Mouse (Mus musculus): ENCODE results near the gene Ttc28. TPM values are rescaled to one million over a fixed set of nuclear protein-coding genes. Genes with fewer than 3 reads are reported as not detected.
A peak's percentile ranks its signal among the peaks of the same experiment; 100 is the strongest.

The Ttc28 gene
- polyA plus RNA-seq, 1 experiment from 2014 or later = 0.85 TPM

GRCm38 (mm10) chr5:111138239-111138833, 258.7 kb downstream of the Ttc28 start:
- H3K27me3 ChIP-seq (ENCODE audit: control insufficient read depth, insufficient read depth, low read depth, low read length) = no peaks in the 10 kb centered on the region
- H3K4me1 ChIP-seq (ENCODE audit: control insufficient read depth, low read depth, low read length) = no peaks in the 10 kb centered on the region
- H3K4me3 ChIP-seq (ENCODE audit: low read depth, low read length) = no peak overlapping the region
- H3K36me3 ChIP-seq (ENCODE audit: control insufficient read depth, insufficient read depth) = no peaks in the 10 kb centered on the region
- H3K9ac ChIP-seq (ENCODE audit: low read depth, low read length) = no peak overlapping the region
- ATAC-seq (ENCODE audit: low read depth) = no peak
- H3K27ac ChIP-seq (ENCODE audit: low read length) = no peak overlapping the region
- no peak overlapping the region for H3K4me2 ChIP-seq (ENCODE audit: low read depth, low read length)
- no peaks in the 10 kb centered on the region for H3K9me3 ChIP-seq (replicated peaks; ENCODE audit: control insufficient read depth, low read length)
- 44% methylated on average over 11 of the region's 11 CpGs for WGBS (ENCODE audit: insufficient replicate concordance)

- Histone ChIP-seq H3K9ac (ENCODE audit: low read depth, low read length) (no peak overlapping the region), H3K27ac (ENCODE audit: low read length) (0 out of 2 replicates have a peak overlapping the region, but pooled peaks have one; percentile 9), H3K4me3 (ENCODE audit: low read depth, low read length) (no peak overlapping the region), H3K36me3 (ENCODE audit: control insufficient read depth, insufficient read depth) (no peaks in the 10 kb centered on the region), H3K4me1 (ENCODE audit: control insufficient read depth, low read depth, low read length) (no peaks in the 10 kb centered on the region), H3K27me3 (ENCODE audit: control insufficient read depth, insufficient read depth, low read depth, low read length) (no peaks in the 10 kb centered on the region), H3K4me2 (ENCODE audit: low read depth, low read length) (no peak overlapping the region), H3K9me3 (replicated peaks; ENCODE audit: control insufficient read depth, low read length) (no peaks in the 10 kb centered on the region)
- ATAC-seq (ENCODE audit: low read depth) = peak; percentile 72
- 33% methylated on average over 7 of the region's 7 CpGs for WGBS (ENCODE audit: insufficient replicate concordance)
Observed at GRCm38 (mm10) chr5:111138927-111139565, 259.4 kb downstream of the Ttc28 start.

- no peak overlapping the region for H3K9ac ChIP-seq (ENCODE audit: low read depth, low read length)
- 0 out of 2 replicates have a peak overlapping the region, but pooled peaks have one; percentile 9 for H3K27ac ChIP-seq (ENCODE audit: low read length)
- H3K4me2 ChIP-seq (ENCODE audit: low read depth, low read length) = no peak overlapping the region
- no peak for ATAC-seq (ENCODE audit: low read depth)
- no peak overlapping the region for H3K4me3 ChIP-seq (ENCODE audit: low read depth, low read length)
- 30% methylated on average over 14 of the region's 14 CpGs for WGBS (ENCODE audit: insufficient replicate concordance)
- H3K27me3 ChIP-seq (ENCODE audit: control insufficient read depth, insufficient read depth, low read depth, low read length) = no peaks in the 10 kb centered on the region
- H3K4me1 ChIP-seq (ENCODE audit: control insufficient read depth, low read depth, low read length) = no peaks in the 10 kb centered on the region
- no peaks in the 10 kb centered on the region for H3K9me3 ChIP-seq (replicated peaks; ENCODE audit: control insufficient read depth, low read length)
- no peaks in the 10 kb centered on the region for H3K36me3 ChIP-seq (ENCODE audit: control insufficient read depth, insufficient read depth)
Observed at GRCm38 (mm10) chr5:111139622-111140021, 260.0 kb downstream of the Ttc28 start.

GRCm38 (mm10) chr5:111141139-111141885, 261.7 kb downstream of the Ttc28 start:
- WGBS (ENCODE audit: insufficient replicate concordance) = 44% methylated on average over 20 of the region's 20 CpGs
- H3K36me3 ChIP-seq (ENCODE audit: control insufficient read depth, insufficient read depth) = no peaks in the 10 kb centered on the region
- H3K4me2 ChIP-seq (ENCODE audit: low read depth, low read length) = no peak overlapping the region
- H3K9me3 ChIP-seq (replicated peaks; ENCODE audit: control insufficient read depth, low read length) = no peaks in the 10 kb centered on the region
- no peak overlapping the region for H3K27ac ChIP-seq (ENCODE audit: low read length)
- no peaks in the 10 kb centered on the region for H3K27me3 ChIP-seq (ENCODE audit: control insufficient read depth, insufficient read depth, low read depth, low read length)
- H3K4me3 ChIP-seq (ENCODE audit: low read depth, low read length) = no peak overlapping the region
- ATAC-seq (ENCODE audit: low read depth) = no peak
- H3K9ac ChIP-seq (ENCODE audit: low read depth, low read length) = no peak overlapping the region
- no peaks in the 10 kb centered on the region for H3K4me1 ChIP-seq (ENCODE audit: control insufficient read depth, low read depth, low read length)

- H3K4me1 ChIP-seq (ENCODE audit: control insufficient read depth, low read depth, low read length) = no peaks in the 10 kb centered on the region
- H3K27me3 ChIP-seq (ENCODE audit: control insufficient read depth, insufficient read depth, low read depth, low read length) = no peaks in the 10 kb centered on the region
- H3K36me3 ChIP-seq (ENCODE audit: control insufficient read depth, insufficient read depth) = no peaks in the 10 kb centered on the region
- no peak overlapping the region for H3K9ac ChIP-seq (ENCODE audit: low read depth, low read length)
- 49% methylated on average over 4 of the region's 4 CpGs for WGBS (ENCODE audit: insufficient replicate concordance)
- no peak overlapping the region for H3K4me2 ChIP-seq (ENCODE audit: low read depth, low read length)
- ATAC-seq (ENCODE audit: low read depth) = no peak
- no peak overlapping the region for H3K27ac ChIP-seq (ENCODE audit: low read length)
- no peaks in the 10 kb centered on the region for H3K9me3 ChIP-seq (replicated peaks; ENCODE audit: control insufficient read depth, low read length)
- H3K4me3 ChIP-seq (ENCODE audit: low read depth, low read length) = no peak overlapping the region
Observed at GRCm38 (mm10) chr5:111142837-111143236, 263.2 kb downstream of the Ttc28 start.

GRCm38 (mm10) chr5:111144411-111144810, 264.8 kb downstream of the Ttc28 start:
- no peak overlapping the region for H3K4me3 ChIP-seq (ENCODE audit: low read depth, low read length)
- H3K36me3 ChIP-seq (ENCODE audit: control insufficient read depth, insufficient read depth) = no peaks in the 10 kb centered on the region
- no peak overlapping the region for H3K9ac ChIP-seq (ENCODE audit: low read depth, low read length)
- H3K27me3 ChIP-seq (ENCODE audit: control insufficient read depth, insufficient read depth, low read depth, low read length) = no peaks in the 10 kb centered on the region
- H3K4me2 ChIP-seq (ENCODE audit: low read depth, low read length) = no peak overlapping the region
- H3K9me3 ChIP-seq (replicated peaks; ENCODE audit: control insufficient read depth, low read length) = no peaks in the 10 kb centered on the region
- ATAC-seq (ENCODE audit: low read depth) = no peak
- WGBS (ENCODE audit: insufficient replicate concordance) = 75% methylated on average over 7 of the region's 7 CpGs
- H3K4me1 ChIP-seq (ENCODE audit: control insufficient read depth, low read depth, low read length) = no peaks in the 10 kb centered on the region
- H3K27ac ChIP-seq (ENCODE audit: low read length) = no peak overlapping the region

GRCm38 (mm10) chr5:111150581-111150980, 271.0 kb downstream of the Ttc28 start:
- H3K9me3 ChIP-seq (replicated peaks; ENCODE audit: control insufficient read depth, low read length) = no peaks in the 10 kb centered on the region
- H3K36me3 ChIP-seq (ENCODE audit: control insufficient read depth, insufficient read depth) = no peaks in the 10 kb centered on the region
- 80% methylated on average over 14 of the region's 14 CpGs for WGBS (ENCODE audit: insufficient replicate concordance)
- H3K9ac ChIP-seq (ENCODE audit: low read depth, low read length) = no peak overlapping the region
- no peak overlapping the region for H3K4me3 ChIP-seq (ENCODE audit: low read depth, low read length)
- no peak overlapping the region for H3K27ac ChIP-seq (ENCODE audit: low read length)
- H3K27me3 ChIP-seq (ENCODE audit: control insufficient read depth, insufficient read depth, low read depth, low read length) = no peaks in the 10 kb centered on the region
- no peak for ATAC-seq (ENCODE audit: low read depth)
- H3K4me1 ChIP-seq (ENCODE audit: control insufficient read depth, low read depth, low read length) = no peaks in the 10 kb centered on the region
- H3K4me2 ChIP-seq (ENCODE audit: low read depth, low read length) = no peak overlapping the region

- WGBS (ENCODE audit: insufficient replicate concordance) = 59% methylated on average over 19 of the region's 19 CpGs
- no peaks in the 10 kb centered on the region for H3K27me3 ChIP-seq (ENCODE audit: control insufficient read depth, insufficient read depth, low read depth, low read length)
Observed at GRCm38 (mm10) chr5:111151882-111152759, 272.5 kb downstream of the Ttc28 start.

More at GRCm38 (mm10) chr5:111151882-111152759, 272.5 kb downstream of the Ttc28 start:
- Histone ChIP-seq H3K4me2 (ENCODE audit: low read depth, low read length) (no peak overlapping the region), H3K9me3 (replicated peaks; ENCODE audit: control insufficient read depth, low read length) (no peaks in the 10 kb centered on the region), H3K4me3 (ENCODE audit: low read depth, low read length) (no peak overlapping the region), H3K4me1 (ENCODE audit: control insufficient read depth, low read depth, low read length) (no peaks in the 10 kb centered on the region), H3K9ac (ENCODE audit: low read depth, low read length) (no peak overlapping the region), H3K36me3 (ENCODE audit: control insufficient read depth, insufficient read depth) (no peaks in the 10 kb centered on the region), H3K27ac (ENCODE audit: low read length) (no peak overlapping the region)
- no peak for ATAC-seq (ENCODE audit: low read depth)

All from liver, embryonic 16.5 days (tissue).